Comparison of ENCODE assay signal across 8 mouse cellular contexts in the genomic region with DNA sequence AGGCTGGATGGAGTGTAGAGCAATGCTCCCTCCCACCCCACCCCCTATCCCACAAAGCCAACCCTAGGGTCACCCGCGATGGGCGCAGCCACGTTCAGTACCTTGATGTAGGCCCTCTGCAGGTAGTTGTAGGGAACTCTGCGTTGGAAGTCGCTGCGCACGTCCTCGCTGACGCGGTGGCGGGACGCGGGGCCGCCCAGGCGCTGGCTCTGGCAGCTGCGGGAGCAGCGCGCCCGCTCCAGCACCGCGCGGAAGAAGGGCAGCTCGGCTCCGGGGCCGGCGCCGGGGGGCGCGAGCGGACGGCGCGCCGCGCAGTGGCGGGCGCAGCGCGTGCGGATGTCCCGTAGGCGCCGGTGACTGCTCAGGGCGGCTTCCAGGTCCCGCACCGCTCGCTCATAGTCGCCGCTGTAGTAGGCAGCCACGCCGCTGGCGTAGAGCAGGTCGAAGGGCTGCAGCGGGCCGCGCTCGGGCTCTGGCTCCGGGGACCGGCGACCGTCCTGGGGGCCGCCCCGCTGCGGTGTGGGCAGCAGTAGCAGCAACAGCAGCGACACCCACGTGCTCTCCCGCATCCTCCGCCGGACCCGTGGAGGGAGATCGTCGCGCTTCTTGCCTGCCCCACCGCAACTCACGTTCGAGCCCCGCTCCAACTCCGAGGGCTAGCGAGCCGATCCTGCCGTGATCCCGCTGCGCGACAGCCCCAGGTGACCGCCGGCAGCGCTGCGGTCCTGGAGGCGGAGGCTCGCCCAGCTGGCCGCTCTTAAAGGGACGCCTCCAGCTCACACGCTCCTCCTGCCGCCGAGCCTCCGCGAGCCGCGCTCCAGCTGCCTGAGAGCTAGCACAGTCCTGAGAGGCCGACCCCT. TPM values are rescaled to one million over a fixed set of nuclear protein-coding genes. Genes with fewer than 3 reads are reported as not detected.
DNase-seq lines count a peak whose midpoint lies in the region; ATAC-seq lines count a peak whose summit lies in the region.

A gene (minus strand): TSS at position 670 of the 860 bp plus-strand sequence.

- no peaks in the 10 kb centered on the region for H3K9me3 ChIP-seq in intestine, embryonic 14.5 days (ENCODE audit: control insufficient read depth, low read length)

- peak within 1 kb of the TSS; percentile 75 for H3K9ac ChIP-seq in intestine, embryonic 14.5 days (ENCODE audit: low read length)

- ATAC-seq in intestine, embryonic 14.5 days (replicated peaks; ENCODE audit: low FRiP score, low TSS enrichment, low read depth) = peak; percentile 93

- H3K36me3 ChIP-seq in intestine, embryonic 14.5 days (ENCODE audit: control insufficient read depth, insufficient read depth, low read length) = no peaks in the 10 kb centered on the region

- no peaks in the 10 kb centered on the region for H3K27me3 ChIP-seq in intestine, embryonic 14.5 days (replicated peaks; ENCODE audit: control insufficient read depth, insufficient read depth, low read length)

- under 1% methylated on average over 97 of the region's 101 CpGs for WGBS in intestine, embryonic 14.5 days

- DNase-seq in adrenal gland, postnatal 10 days = peak; percentile 79
- DNase-seq in embryo, embryonic 10.5 days (ENCODE audit: low spot score) = peak; percentile 82
- DNase-seq in gastrocnemius, postnatal 36 days = peak; percentile 36 to 56
- peak; percentile 86 for DNase-seq in intestine, embryonic 14.5 days (ENCODE audit: low spot score)
- DNase-seq in left cerebral cortex, adult 9 months (ENCODE audit: low spot score in 2 of 2) = peak; percentile 9 to 60
- DNase-seq in lung, postnatal 4 days = peak; percentile 73 to 83
- peak; percentile 66 for DNase-seq in right cerebral cortex, postnatal 14 days
- no peak for DNase-seq in natural killer cell, adult 2 months (ENCODE audit: low spot score in 2 of 2)

- intact Hi-C loops in gastrocnemius, postnatal 36 days (cut with DNase I) = loop anchor here (10.0 kb wide), 2 partner anchors 51 to 141 kb away; no protein-coding TSS in a partner anchor

- H3K4me2 ChIP-seq in intestine, embryonic 14.5 days (ENCODE audit: low read length) = peak within 1 kb of the TSS; percentile 72

- peak within 1 kb of the TSS; percentile 67 for H3K4me3 ChIP-seq in intestine, embryonic 14.5 days (ENCODE audit: low read depth, low read length)

- no peaks in the 10 kb centered on the region; the same call in 1 of the 2 replicates for H3K4me1 ChIP-seq in intestine, embryonic 14.5 days (replicated peaks; ENCODE audit: control insufficient read depth, insufficient read depth, low read length)

- peak within 1 kb of the TSS; percentile 95 for H3K27ac ChIP-seq in intestine, embryonic 14.5 days (ENCODE audit: low read depth)

RNA-seq across cellular contexts. Expression of the gene that starts here (rescaled TPM):
- total RNA-seq in adrenal gland, postnatal 10 days (2021) = 1 to 10 TPM; 4.7 to 5.0 TPM
- 1 to 10 TPM; 3.2 to 5.2 TPM for total RNA-seq in gastrocnemius, postnatal 36 days (2021)
- polyA plus RNA-seq in intestine, embryonic 14.5 days (2014; fragmentation: Nextera tagmentation; extraction: Ambion mirVana) = 6.2 and 6.5 TPM in 2 replicates

Comparison
In these comparisons a context has a peak if more than half of its experiments do, and no peak if none do; other contexts are left out.
1. DNase-seq: peak in adrenal gland, postnatal 10 days (single experiment), embryo, embryonic 10.5 days (single experiment), gastrocnemius, postnatal 36 days (2 of 2), intestine, embryonic 14.5 days (single experiment), left cerebral cortex, adult 9 months (2 of 2), lung, postnatal 4 days (2 of 2) and right cerebral cortex, postnatal 14 days (single experiment); none in natural killer cell, adult 2 months (0 of 2).